Comparison of ENCODE assay signal across 8 mouse cellular contexts in the genomic region with DNA sequence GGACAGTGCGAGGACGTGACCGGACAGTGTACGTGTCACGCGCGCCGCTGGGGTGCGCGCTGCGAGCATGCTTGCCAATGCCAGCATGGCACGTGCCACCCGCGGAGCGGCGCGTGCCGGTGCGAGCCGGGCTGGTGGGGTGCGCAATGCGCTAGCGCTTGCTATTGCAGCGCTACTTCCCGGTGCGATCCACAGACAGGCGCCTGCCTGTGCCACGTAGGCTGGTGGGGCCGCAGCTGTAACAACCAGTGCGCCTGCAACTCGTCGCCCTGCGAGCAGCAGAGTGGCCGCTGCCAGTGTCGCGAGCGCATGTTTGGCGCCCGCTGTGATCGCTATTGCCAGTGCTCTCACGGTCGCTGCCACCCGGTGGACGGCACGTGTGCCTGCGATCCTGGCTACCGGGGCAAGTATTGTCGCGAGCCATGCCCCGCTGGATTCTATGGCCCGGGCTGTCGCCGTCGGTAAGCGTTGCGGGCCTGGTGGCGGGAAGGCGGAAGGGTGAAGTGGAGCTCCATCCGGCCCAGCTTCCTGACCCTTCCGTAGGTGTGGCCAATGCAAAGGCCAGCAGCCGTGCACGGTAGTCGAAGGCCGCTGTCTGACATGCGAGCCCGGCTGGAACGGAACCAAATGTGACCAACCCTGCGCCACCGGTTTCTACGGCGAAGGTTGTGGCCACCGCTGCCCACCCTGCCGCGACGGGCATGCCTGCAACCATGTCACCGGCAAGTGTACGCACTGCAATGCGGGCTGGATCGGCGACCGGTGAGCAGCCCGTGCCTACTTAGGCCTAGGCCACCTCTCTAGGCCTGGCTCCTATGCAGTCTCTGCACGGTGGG. TPM values are rescaled to one million over a fixed set of nuclear protein-coding genes. Genes with fewer than 3 reads are reported as not detected.
A peak's percentile ranks its signal among the peaks of the same experiment; 100 is the strongest.
DNase-seq lines count a peak whose midpoint lies in the region; ATAC-seq and TF ChIP-seq lines count a peak whose summit lies in the region.

No protein-coding gene starts in this region.

- no peaks in the 10 kb centered on the region for H3K79me2 ChIP-seq in liver, adult 2 months (ENCODE audit: control insufficient read depth, insufficient read depth, low read length)

- no peaks in the 10 kb centered on the region for H3K36me3 ChIP-seq in liver, adult 2 months (ENCODE audit: control insufficient read depth, insufficient read depth, low read length)
- H3K36me3 ChIP-seq in heart, embryonic 11.5 days (ENCODE audit: control insufficient read depth, insufficient read depth, low read length): no peaks in the 10 kb centered on the region

- no peak for ATAC-seq in heart, embryonic 11.5 days (replicated peaks; ENCODE audit: insufficient number of reproducible peaks, low FRiP score, low TSS enrichment)

- TF ChIP-seq CTCF in liver, adult 2 months (IDR thresholded peaks at IDR 0.05; ENCODE audit: low read depth, low read length): no peak
- no peak for TF ChIP-seq CTCF in cerebellum, adult 2 months (IDR thresholded peaks at IDR 0.05; ENCODE audit: borderline replicate concordance, insufficient read depth, low read depth, low read length)

- peak; percentile 34 for DNase-seq in liver, adult 2 months (ENCODE audit: extremely low read depth, low read depth, low spot score)
- no peak for DNase-seq in liver
- DNase-seq in cerebellum, adult 2 months: peak in 1 of 2 experiments; percentile 51
- peak; percentile 40 to 66 for DNase-seq in kidney, postnatal 36 days
- peak; percentile 45 for DNase-seq in lung, postnatal 14 days
- peak; percentile 62 for DNase-seq in right cerebral cortex, postnatal 14 days
- no peak for DNase-seq in ovary, postnatal 10 days (ENCODE audit: low spot score)

- H3K4me2 ChIP-seq in heart, embryonic 11.5 days: peak overlapping the region; percentile 74

- H3K9ac ChIP-seq in liver, adult 2 months (ENCODE audit: low read depth, low read length): peak overlapping the region; percentile 1; the same call in 1 of the 2 replicates
- H3K9ac ChIP-seq in heart, embryonic 11.5 days (ENCODE audit: low read depth, low read length): peak overlapping the region; percentile 16; the same call in 1 of the 2 replicates

- no peak for TF ChIP-seq POLR2A in liver, adult 2 months (IDR thresholded peaks at IDR 0.05; ENCODE audit: extremely low read depth, insufficient read depth, low read length)
- TF ChIP-seq POLR2A in cerebellum, adult 2 months (IDR thresholded peaks at IDR 0.05; ENCODE audit: borderline replicate concordance, insufficient read depth, low read length): no peak

- no peaks in the 10 kb centered on the region for H3K9me3 ChIP-seq in heart, embryonic 11.5 days (replicated peaks; ENCODE audit: control insufficient read depth, low read length)

- H3K4me1 ChIP-seq in liver, adult 2 months (ENCODE audit: control insufficient read depth, insufficient read depth, low read length): peaks cover 14% of the 10 kb centered on the region
- H3K4me1 ChIP-seq in cerebellum, adult 2 months (ENCODE audit: control insufficient read depth, insufficient read depth, low read length): peaks cover 9% of the 10 kb centered on the region
- peaks cover 57% of the 10 kb centered on the region for H3K4me1 ChIP-seq in heart, embryonic 11.5 days (ENCODE audit: control insufficient read depth, insufficient read depth, low read length)

- H3K27ac ChIP-seq in liver, adult 2 months (replicated peaks; ENCODE audit: insufficient read depth, low read depth, low read length): no peak overlapping the region
- H3K27ac ChIP-seq in cerebellum, adult 2 months (ENCODE audit: insufficient read depth, low read length): no peak overlapping the region
- H3K27ac ChIP-seq in heart, embryonic 11.5 days (ENCODE audit: low read depth, low read length): no peak overlapping the region

- peaks cover 52% of the 10 kb centered on the region for H3K27me3 ChIP-seq in liver, adult 2 months (ENCODE audit: control insufficient read depth, insufficient read depth, low read length)
- H3K27me3 ChIP-seq in cerebellum, adult 2 months (ENCODE audit: control insufficient read depth, insufficient read depth, low read length): peaks cover 1% of the 10 kb centered on the region; the same call in 1 of the 2 replicates
- H3K27me3 ChIP-seq in heart, embryonic 11.5 days (ENCODE audit: control insufficient read depth, insufficient read depth, low read length): peaks cover 81% of the 10 kb centered on the region

- peak overlapping the region; percentile 36; the same call in 1 of the 2 replicates for H3K4me3 ChIP-seq in liver, adult 2 months (ENCODE audit: insufficient read depth, low read depth, low read length)
- H3K4me3 ChIP-seq in cerebellum, adult 2 months (replicated peaks; ENCODE audit: insufficient read depth, low read depth, low read length): peak overlapping the region; percentile 25
- peak overlapping the region; percentile 25 for H3K4me3 ChIP-seq in heart, embryonic 11.5 days (ENCODE audit: low read depth, low read length)

- 10% methylated on average over 83 of the region's 83 CpGs for WGBS in liver, adult 2 months
- 4% methylated on average over 83 of the region's 83 CpGs for WGBS in cerebellum, adult 2 months
- 4% methylated on average over 83 of the region's 83 CpGs for WGBS in heart, embryonic 11.5 days (ENCODE audit: insufficient replicate concordance)

RNA-seq across cellular contexts. Expression of a gene that starts 6.0 kb away (rescaled TPM):
- total RNA-seq in liver, adult 2 months (2014; rRNA removed): 1.8 and 2.3 TPM in 2 replicates
- 6.2 and 7.7 TPM in 2 replicates for polyA plus RNA-seq in liver, adult 2 months (2012; rRNA removed)
- 2.1 and 2.5 TPM in 2 replicates for polyA plus RNA-seq in cerebellum, adult 2 months (2012; rRNA removed)
- polyA plus RNA-seq in heart, embryonic 11.5 days (2014; fragmentation: Nextera tagmentation; extraction: Ambion mirVana): 7.2 and 9.6 TPM in 2 replicates

RNA-seq across cellular contexts. Expression of a gene that starts 29.9 kb away (rescaled TPM):
- total RNA-seq in liver, adult 2 months (2014; rRNA removed): not detected in 2 replicates
- not detected in 2 replicates for polyA plus RNA-seq in liver, adult 2 months (2012; rRNA removed)
- polyA plus RNA-seq in cerebellum, adult 2 months (2012; rRNA removed): 4.3 and 4.7 TPM in 2 replicates
- 0.13 TPM in 1 of 2 replicates, not detected in the other for polyA plus RNA-seq in heart, embryonic 11.5 days (2014; fragmentation: Nextera tagmentation; extraction: Ambion mirVana)

RNA-seq across cellular contexts. Expression of a gene that starts 35.1 kb away (rescaled TPM):
- total RNA-seq in liver, adult 2 months (2014; rRNA removed): 0.27 and 1.0 TPM in 2 replicates
- 1.6 and 3.7 TPM in 2 replicates for polyA plus RNA-seq in liver, adult 2 months (2012; rRNA removed)
- polyA plus RNA-seq in cerebellum, adult 2 months (2012; rRNA removed): 48.4 and 58.9 TPM in 2 replicates
- polyA plus RNA-seq in heart, embryonic 11.5 days (2014; fragmentation: Nextera tagmentation; extraction: Ambion mirVana): 1.0 and 1.9 TPM in 2 replicates

RNA-seq across cellular contexts. Expression of a gene that starts 43.6 kb away (rescaled TPM):
- 9.7 and 10.2 TPM in 2 replicates for total RNA-seq in liver, adult 2 months (2014; rRNA removed)
- polyA plus RNA-seq in liver, adult 2 months (2012; rRNA removed): 25.5 and 28.2 TPM in 2 replicates
- 101 and 106 TPM in 2 replicates for polyA plus RNA-seq in cerebellum, adult 2 months (2012; rRNA removed)
- polyA plus RNA-seq in heart, embryonic 11.5 days (2014; fragmentation: Nextera tagmentation; extraction: Ambion mirVana): 43.2 and 44.1 TPM in 2 replicates

Comparison
In these comparisons a context has a peak if more than half of its experiments do, and no peak if none do; other contexts are left out.
1. DNase-seq: peak in liver, adult 2 months (single experiment), kidney, postnatal 36 days (2 of 2), lung, postnatal 14 days (single experiment) and right cerebral cortex, postnatal 14 days (single experiment); none in liver (single experiment) and ovary, postnatal 10 days (single experiment).
2. RNA of a gene that starts 35.1 kb away (polyA plus RNA-seq): 48.4 to 58.9 TPM in cerebellum, adult 2 months; 1.6 to 3.7 TPM in liver, adult 2 months and 1.0 to 1.9 TPM in heart, embryonic 11.5 days; every median in the first group is over 10 times any median in the second.
3. Peak in every context shown above with its lines, with median percentiles within 50 percentile points of each other: H3K4me3 ChIP-seq.